Mouse (Mus musculus) c-Kit-positive CD71-positive TER-119-positive erythroid progenitor cells, embryonic 14.5 days (primary cell): ENCODE measurements around the gene Sbk2.

Experiments used
- DNase-seq: peaks from one replicate; pipeline ENCODE4 v3.0.0-alpha.2; 2013; ENCODE audit warnings: low spot score

The Sbk2 gene

DNA sequence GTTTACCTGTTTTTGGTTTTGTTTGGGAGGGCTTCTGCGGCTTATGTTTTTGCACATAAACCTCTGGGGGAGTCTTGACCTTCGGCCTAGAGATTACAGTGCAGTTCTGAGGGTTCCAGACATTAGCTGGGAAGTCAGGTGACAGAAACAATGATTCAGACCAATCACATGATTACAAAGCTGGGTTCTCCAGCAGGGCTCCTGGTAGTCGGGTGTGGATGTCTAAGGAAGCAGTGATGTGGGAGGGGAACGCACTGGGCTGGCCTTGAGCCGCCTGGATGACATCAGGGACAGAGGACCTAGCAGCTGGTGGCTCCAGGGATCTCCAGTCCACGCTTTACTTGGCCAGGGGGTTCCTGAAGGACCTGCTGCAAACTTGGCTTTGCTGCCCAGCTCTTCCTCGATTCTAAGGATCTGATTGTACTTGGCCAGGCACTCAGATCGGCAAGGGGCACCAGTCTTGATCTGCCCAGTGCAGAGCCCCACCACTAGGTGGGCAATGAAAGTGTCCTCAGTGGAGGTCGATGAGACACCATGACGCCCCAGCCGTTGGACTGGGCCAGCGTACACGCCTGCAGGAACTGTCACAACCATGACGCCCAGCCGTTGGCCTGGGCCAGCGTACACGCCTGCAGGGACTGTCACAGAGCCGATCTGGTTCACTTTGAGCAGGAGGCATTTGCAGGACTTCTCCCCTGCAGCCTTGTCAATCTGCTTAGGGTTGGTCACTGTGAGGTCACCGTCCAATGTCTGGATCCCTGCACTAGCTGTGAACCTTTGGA lies 13.5 kb downstream of the Sbk2 start:
- DNase-seq: no peak

DNA sequence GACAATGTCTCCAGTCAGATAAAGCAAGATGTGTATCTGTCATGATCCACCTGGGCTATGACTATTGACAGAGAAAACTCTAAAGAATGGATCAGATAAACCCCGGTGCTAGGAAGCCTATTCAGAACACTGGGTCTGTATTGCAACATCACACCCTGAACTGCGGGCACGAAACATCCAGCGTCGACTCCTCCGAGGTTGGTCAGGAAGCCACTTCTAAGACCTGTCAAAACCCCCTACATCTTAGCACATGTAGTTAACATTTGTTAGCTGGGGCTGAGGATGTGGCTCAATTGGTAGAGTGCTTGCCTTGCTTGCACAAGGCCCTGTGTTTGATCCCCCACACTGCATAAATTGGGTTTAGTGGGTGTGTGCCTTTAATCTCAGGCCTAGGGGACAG lies 15.8 kb downstream of the Sbk2 start:
- no peak for DNase-seq

DNA sequence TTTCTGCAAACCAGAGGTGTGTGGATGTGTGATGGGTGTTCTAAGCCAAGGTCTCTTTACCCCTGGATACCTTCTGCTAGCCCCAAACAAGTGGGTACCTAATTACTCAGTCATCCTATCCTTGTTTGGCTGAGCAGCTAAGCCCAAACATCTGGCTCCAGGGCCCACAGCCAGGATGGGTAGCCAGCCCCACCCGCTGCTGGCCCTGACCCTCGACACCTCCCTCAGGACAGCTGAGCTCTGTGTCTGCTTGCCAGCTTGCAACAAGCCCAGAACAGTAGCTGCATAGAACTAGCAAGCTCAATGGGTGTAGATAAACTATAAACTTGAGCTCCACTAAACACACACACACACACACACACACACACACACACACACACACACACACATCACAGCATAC lies 16.4 kb downstream of the Sbk2 start:
- DNase-seq: no peak

DNA sequence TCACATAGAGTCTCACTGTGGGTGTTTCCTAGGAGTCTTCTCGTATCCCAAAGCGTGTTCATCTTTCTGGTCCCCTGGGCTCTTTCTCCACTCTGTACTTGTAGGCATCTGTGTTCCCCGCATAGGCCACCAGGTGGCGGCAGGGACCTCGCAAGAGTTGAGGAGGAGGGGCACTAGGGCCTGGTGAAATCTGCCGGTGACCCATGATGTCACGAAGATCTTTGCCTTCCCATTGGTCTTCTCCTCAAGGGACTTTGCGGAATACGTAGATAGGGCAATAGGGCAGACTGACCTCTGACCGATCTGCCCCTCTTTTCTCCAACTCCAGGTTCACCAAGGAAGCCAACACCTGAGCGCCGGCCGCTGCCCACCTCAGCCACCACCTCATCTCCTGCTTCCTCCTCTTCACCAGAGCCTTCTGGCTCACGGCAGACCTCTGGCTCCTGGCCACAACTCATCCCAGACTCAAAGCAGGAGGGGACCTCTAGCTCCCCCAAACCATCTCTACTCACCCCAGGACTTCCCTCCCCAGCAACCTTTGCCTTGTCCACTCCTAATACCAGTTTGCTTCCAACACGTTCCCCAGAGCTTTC lies 20.9 kb downstream of the Sbk2 start:
- peak; percentile 86 for DNase-seq

DNA sequence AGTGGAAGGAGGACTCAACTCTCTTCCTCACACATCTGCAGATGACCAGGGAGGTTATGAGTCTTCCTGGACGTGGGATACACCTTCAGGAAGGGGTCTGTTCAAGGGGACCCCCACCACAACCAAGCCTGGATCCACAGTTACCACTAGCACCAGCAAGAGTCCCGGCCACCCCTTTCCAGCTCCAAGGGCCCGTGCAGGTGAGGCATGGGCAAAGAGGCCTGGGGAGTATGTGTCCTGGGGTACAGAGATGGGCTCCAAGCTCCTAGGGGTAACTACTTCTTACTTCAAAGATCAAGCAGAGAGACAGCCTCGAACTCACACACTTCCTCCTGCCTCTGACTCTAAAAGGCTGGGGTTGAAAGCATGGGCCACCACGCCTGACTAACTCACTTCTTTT lies 21.5 kb downstream of the Sbk2 start:
- DNase-seq: no peak

GRCm38 (mm10) chr7:4940068-4940479 lies 24.1 kb downstream of the Sbk2 start:
- DNase-seq: peak; percentile 80

GRCm38 (mm10) chr7:4938456-4938855 lies 25.8 kb downstream of the Sbk2 start:
- DNase-seq: peak; percentile 62

- DNase-seq: no peak
These were observed 26.8 kb downstream of the Sbk2 start for GRCm38 (mm10) chr7:4937392-4937791.

- no peak for DNase-seq
These were observed 27.4 kb downstream of the Sbk2 start for GRCm38 (mm10) chr7:4936832-4937231.

- no peak for DNase-seq
These were observed 29.9 kb downstream of the Sbk2 start for GRCm38 (mm10) chr7:4934160-4934914.

- no peak for DNase-seq
These were observed 31.1 kb downstream of the Sbk2 start for GRCm38 (mm10) chr7:4933103-4933502.

GRCm38 (mm10) chr7:4928323-4928722 lies 35.9 kb downstream of the Sbk2 start:
- DNase-seq: no peak

- no peak for DNase-seq
These were observed 36.5 kb downstream of the Sbk2 start for GRCm38 (mm10) chr7:4927711-4928110.

GRCm38 (mm10) chr7:4926849-4927248 lies 37.4 kb downstream of the Sbk2 start:
- DNase-seq: no peak

- no peak for DNase-seq
These were observed 38.5 kb downstream of the Sbk2 start, which contains the start of gene Ssc5d for GRCm38 (mm10) chr7:4925441-4926381. Gene Ssc5d, plus strand, starts transcription at chr7:4925785.

- DNase-seq: no peak
These were observed 39.3 kb downstream of the Sbk2 start for GRCm38 (mm10) chr7:4924891-4925301.

DNA sequence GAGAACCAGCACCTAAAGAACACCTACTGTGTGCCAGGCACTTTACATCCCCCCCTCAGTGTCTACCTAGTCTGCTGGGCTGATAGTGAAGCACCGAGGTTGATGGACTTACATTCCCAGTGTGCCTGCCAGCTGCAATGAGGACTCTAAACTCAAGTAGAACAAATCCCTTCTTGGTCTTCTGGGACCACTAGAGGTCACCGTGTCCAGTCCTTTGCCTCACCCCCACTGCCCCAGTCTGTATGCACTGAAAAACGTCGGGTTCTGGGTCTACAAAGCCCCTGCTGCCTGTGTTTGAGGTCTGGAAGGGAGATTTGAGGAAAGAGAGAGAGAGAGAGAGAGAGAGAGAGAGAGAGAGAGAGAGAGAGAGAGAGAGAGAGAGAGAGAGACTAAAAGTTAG lies 39.7 kb downstream of the Sbk2 start:
- no peak for DNase-seq

DNA sequence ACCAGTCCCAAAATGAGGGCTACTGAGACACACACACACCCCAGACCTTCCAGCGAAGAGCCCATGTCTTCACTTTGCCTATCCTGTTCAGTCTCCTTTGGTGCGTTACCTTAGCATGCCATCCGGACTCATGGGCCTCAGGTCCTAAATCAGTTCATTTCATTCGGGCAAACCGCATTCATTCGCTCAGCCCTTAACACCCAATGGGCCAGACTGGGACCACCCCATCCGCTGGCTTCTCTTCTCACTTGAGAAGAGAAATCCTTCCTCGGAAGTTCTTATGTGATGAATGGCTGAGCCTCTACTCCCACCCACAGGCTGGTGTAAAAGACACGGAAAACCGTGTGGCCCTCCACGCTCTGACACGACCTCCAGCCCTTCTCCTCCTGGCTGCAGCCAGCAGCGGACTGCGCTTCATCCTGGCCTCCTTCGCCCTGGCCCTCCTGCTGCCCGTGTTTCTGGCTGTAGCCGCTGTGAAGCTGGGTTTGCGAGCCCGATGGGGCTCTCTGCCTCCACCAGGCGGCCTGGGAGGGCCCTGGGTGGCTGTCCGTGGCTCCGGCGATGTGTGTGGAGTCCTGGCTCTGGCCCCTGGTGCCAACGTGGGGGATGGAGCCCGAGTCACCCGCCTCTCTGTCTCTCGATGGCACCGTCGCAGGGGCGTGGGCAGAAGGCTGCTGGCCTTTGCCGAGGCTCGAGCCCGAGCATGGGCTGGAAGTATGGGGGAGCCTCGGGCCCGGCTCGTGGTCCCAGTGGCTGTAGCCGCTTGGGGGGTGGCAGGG lies 40.4 kb downstream of the Sbk2 start:
- DNase-seq: no peak

DNA sequence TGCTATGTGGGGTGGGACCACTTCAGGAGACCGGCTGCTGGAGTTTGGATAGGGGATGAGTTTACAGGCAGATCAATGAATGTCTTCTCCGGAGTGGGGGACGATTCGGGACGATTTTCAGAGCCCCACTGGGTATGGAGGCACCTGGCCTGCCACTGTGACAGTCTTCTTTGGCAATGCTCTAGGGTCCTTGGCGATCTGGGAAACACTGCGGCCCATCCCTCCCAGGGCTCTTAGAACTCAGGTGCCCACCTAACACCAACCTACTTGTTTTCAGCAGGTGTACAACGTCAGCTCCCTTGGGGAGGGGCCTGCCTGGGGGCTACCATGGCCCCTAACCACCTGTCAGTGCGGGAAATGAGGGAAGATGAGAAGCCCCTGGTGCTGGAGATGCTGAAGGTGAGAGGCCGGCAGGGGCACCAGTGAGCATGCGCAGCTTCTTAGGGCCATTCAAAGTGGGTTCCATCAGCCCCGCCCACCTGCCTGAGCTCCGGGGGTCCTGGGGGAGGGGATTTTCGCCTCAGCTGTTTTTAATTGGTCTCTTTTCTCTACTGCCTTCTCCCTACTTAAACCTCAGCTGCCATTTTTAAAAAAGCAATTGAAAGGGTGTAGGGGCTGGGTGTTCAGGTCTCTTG lies 41.2 kb downstream of the Sbk2 start:
- no peak for DNase-seq

GRCm38 (mm10) chr7:4922508-4922907 lies 41.7 kb downstream of the Sbk2 start:
- DNase-seq: no peak
